Mouse (Mus musculus) intestine, postnatal 0 days (tissue): ENCODE results near the gene Gm4491. TPM values are rescaled to one million over a fixed set of nuclear protein-coding genes. Genes with fewer than 3 reads are reported as not detected.
A peak's percentile ranks its signal among the peaks of the same experiment; 100 is the strongest.

ENCODE experiments used
- ATAC-seq: fragments of 200-750 bp; cut with Nextera tagmentation; 2 replicates; pipeline ENCODE4 v1.8.0; 2017; ENCODE audit warnings: mild to moderate bottlenecking, moderate TSS enrichment, moderate library complexity
- H3K27ac ChIP-seq: fragments of 300-500 bp; sonication (generic); 2 replicates; pipeline ENCODE4 v1.5.1; 2014; ENCODE audit warnings: mild to moderate bottlenecking, low read depth, low read length, moderate library complexity
- H3K27me3 ChIP-seq: fragments of 300-500 bp; sonication (generic); replicated peaks from 2 replicates; pipeline ENCODE4 v1.6.1; 2014; ENCODE audit warnings: low read length, mixed read lengths; ENCODE audit not compliant: control insufficient read depth, insufficient read depth
- H3K36me3 ChIP-seq: fragments of 300-500 bp; sonication (generic); 2 replicates; pipeline ENCODE4 v1.6.1; 2014; ENCODE audit warnings: mild to moderate bottlenecking, moderate library complexity; ENCODE audit not compliant: control insufficient read depth, insufficient read depth
- H3K4me1 ChIP-seq: fragments of 300-500 bp; sonication (generic); replicated peaks from 2 replicates; pipeline ENCODE4 v1.6.1; 2014; ENCODE audit warnings: antibody characterized with exemption, low read length, mixed read lengths; ENCODE audit not compliant: control insufficient read depth, insufficient read depth
- H3K4me2 ChIP-seq: fragments of 300-500 bp; sonication (generic); replicated peaks from 2 replicates; pipeline ENCODE4 v1.6.1; 2014; ENCODE audit warnings: low read depth, mild to moderate bottlenecking, moderate library complexity
- H3K4me3 ChIP-seq: fragments of 300-500 bp; sonication (generic); 2 replicates; pipeline ENCODE4 v1.5.1; 2014; ENCODE audit warnings: low read depth, low read length
- H3K9ac ChIP-seq: fragments of 300-500 bp; sonication (generic); 2 replicates; pipeline ENCODE4 v1.6.1; 2014; ENCODE audit warnings: mild to moderate bottlenecking, low read depth, low read length
- H3K9me3 ChIP-seq: fragments of 300-500 bp; sonication (generic); 2 replicates; pipeline ENCODE4 v1.6.1; 2016; ENCODE audit warnings: mixed run types; ENCODE audit not compliant: control insufficient read depth
- CTCF ChIP-seq: sonication (generic); IDR thresholded peaks from 2 replicates; pipeline ENCODE4 v1.5.1; 2016; ENCODE audit warnings: low read depth, mild to moderate bottlenecking, control low read depth, antibody characterized with exemption, moderate library complexity
- WGBS: fragments of 180-500 bp; shearing (Covaris S2); extraction: QIAGEN DNeasy Blood & Tissue Kit; methylation state at CpG from one replicate; pipeline ENCODE4 v1.1.7; 2014; 5-methylcytosine and 5-hydroxymethylcytosine counted together
- polyA plus RNA-seq: library from polyadenylated mRNA; unstranded; fragments of >200 nt; fragmentation: Nextera tagmentation; extraction: Ambion mirVana; gene quantifications from 2 replicates; pipeline ENCODE4 v1.2.1, GENCODE M21; 2015

The Gm4491 gene
- polyA plus RNA-seq = 0.13 and 0.20 TPM in 2 replicates

- Histone ChIP-seq H3K27ac (no peak within 1 kb of the TSS), H3K9me3 (no peaks in the 10 kb centered on the region), H3K4me3 (no peak within 1 kb of the TSS), H3K4me2 (no peak within 1 kb of the TSS), H3K9ac (no peak within 1 kb of the TSS), H3K27me3 (no peaks in the 10 kb centered on the region), H3K4me1 (no peaks in the 10 kb centered on the region), H3K36me3 (no peaks in the 10 kb centered on the region)
- no peak for ATAC-seq
- 43% methylated on average over 13 of the region's 13 CpGs for WGBS
- TF ChIP-seq CTCF = no peak
Observed at GRCm38 (mm10) chr14:57115823-57116544, at the start of gene Gm4491. Gene Gm4491, minus strand, starts transcription at chr14:57115883.

DNA sequence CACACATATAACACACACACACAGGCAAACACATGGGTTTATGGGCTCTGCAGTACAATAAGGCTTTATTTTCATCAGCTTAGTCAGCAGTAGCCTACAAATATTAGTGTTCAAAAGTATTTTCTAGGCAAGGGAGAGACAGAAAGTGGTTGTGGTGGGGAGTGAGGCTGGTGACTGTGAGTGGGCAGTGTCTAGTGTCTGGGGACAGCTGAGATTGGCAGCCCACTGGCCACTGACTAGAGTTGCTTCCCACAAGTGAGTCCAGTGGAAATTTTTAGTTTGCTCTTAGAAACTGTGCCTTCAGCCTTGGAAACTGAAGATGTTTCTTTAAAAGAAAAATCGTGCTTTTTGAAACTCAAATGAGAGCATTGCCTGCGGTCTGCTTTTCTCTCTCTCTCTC is 46.1 kb upstream of the Gm4491 start:
- Histone ChIP-seq H3K4me3 (no peak overlapping the region), H3K4me1 (no peaks in the 10 kb centered on the region), H3K4me2 (no peak overlapping the region), H3K27me3 (no peaks in the 10 kb centered on the region), H3K27ac (no peak overlapping the region), H3K9ac (no peak overlapping the region), H3K9me3 (no peaks in the 10 kb centered on the region), H3K36me3 (no peaks in the 10 kb centered on the region)
- TF ChIP-seq CTCF = no peak
- ATAC-seq = no peak
- 53% methylated on average over 2 of the region's 2 CpGs for WGBS

DNA sequence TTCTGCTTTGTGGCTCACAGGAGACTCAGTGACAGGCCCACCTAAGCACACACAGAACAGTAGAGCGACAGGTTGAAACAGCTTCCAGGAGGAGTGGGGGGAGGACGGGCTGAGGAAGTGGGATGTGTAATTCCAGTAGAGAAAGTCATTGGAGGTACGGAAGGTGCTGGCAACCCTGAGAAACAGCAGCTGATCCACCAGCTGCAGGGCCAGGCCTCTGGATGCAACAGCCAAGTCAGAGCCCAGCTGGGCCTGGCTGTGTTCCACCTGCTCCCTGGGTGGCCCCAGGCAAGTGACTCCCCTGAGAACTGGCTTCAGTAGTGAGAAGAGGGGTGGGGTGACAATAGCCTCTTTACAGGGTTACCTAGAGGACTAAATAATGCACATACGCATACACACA is 45.5 kb upstream of the Gm4491 start:
- H3K27me3 ChIP-seq = no peaks in the 10 kb centered on the region
- no peaks in the 10 kb centered on the region for H3K4me1 ChIP-seq
- no peak overlapping the region for H3K4me3 ChIP-seq
- H3K4me2 ChIP-seq = no peak overlapping the region; the same call in 1 of the 2 replicates
- no peak overlapping the region for H3K9ac ChIP-seq
- H3K27ac ChIP-seq = no peak overlapping the region
- no peak for TF ChIP-seq CTCF
- WGBS = 57% methylated on average over 4 of the region's 4 CpGs
- no peaks in the 10 kb centered on the region for H3K9me3 ChIP-seq
- H3K36me3 ChIP-seq = no peaks in the 10 kb centered on the region
- peak; percentile 45 for ATAC-seq

- no peaks in the 10 kb centered on the region for H3K36me3 ChIP-seq
- no peak for TF ChIP-seq CTCF
- no peak overlapping the region for H3K4me3 ChIP-seq
- no peak overlapping the region for H3K4me2 ChIP-seq
- H3K9me3 ChIP-seq = no peaks in the 10 kb centered on the region
- WGBS = 50% methylated on average over 6 of the region's 6 CpGs
- no peak overlapping the region for H3K27ac ChIP-seq
- H3K27me3 ChIP-seq = no peaks in the 10 kb centered on the region
- H3K9ac ChIP-seq = no peak overlapping the region
- ATAC-seq = no peak
- no peaks in the 10 kb centered on the region for H3K4me1 ChIP-seq
Observed at GRCm38 (mm10) chr14:57154916-57155315, 39.2 kb upstream of the Gm4491 start.

DNA sequence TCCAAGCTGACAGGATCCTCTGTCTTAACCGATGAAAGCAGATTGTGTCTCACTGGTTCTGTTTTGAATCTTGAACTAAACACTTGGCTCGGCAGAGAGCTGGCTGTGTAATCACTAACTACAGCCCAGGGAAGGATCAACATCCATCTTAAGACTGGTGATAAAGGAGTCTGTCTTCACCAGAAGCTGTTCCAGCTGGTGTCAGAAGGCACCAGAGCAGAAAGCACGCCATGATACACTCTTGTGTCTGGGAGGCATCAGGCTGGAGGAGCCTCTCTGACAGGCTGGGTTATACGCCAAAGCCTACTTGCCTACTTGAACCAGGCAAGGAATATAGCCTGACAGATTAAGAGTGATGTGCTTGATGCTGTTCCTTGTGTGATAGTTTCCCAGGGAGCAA is 30.1 kb upstream of the Gm4491 start:
- TF ChIP-seq CTCF = no peak
- H3K27ac ChIP-seq = no peak overlapping the region
- H3K9ac ChIP-seq = no peak overlapping the region
- 32% methylated on average over 4 of the region's 4 CpGs for WGBS
- no peaks in the 10 kb centered on the region for H3K4me1 ChIP-seq
- H3K4me2 ChIP-seq = no peak overlapping the region
- H3K27me3 ChIP-seq = no peaks in the 10 kb centered on the region
- no peak overlapping the region for H3K4me3 ChIP-seq
- no peaks in the 10 kb centered on the region for H3K9me3 ChIP-seq
- no peak for ATAC-seq
- no peaks in the 10 kb centered on the region for H3K36me3 ChIP-seq

DNA sequence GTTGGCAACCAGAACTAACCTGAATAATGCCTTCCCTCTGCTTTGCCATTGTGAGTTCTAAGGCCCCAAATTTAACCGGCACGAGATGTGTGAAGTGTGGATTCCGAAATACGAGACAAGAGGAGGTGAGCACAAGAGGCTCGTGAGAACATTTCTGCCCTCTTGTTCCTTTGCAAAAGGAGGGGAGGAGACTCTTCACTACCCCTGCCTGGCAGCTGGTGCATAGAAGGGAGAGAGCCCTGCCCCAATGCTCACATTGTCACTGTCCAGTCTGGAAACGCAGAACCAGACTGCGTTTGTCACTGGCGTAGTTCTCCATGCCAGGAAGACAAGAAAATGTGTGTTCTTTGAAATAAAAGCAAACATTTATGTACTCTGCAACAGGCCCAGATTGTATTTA is 19.6 kb upstream of the Gm4491 start:
- Histone ChIP-seq H3K4me3 (no peak overlapping the region), H3K36me3 (no peaks in the 10 kb centered on the region), H3K27ac (no peak overlapping the region), H3K4me1 (no peaks in the 10 kb centered on the region), H3K4me2 (no peak overlapping the region), H3K9me3 (no peaks in the 10 kb centered on the region), H3K9ac (no peak overlapping the region), H3K27me3 (peaks cover 22% of the 10 kb centered on the region)
- no peak for TF ChIP-seq CTCF
- WGBS = 74% methylated on average over 8 of the region's 8 CpGs
- ATAC-seq = no peak
